Mouse (Mus musculus) liver, adult 2 months (tissue): ENCODE data around the gene Tmem216.

Experiments used
- CTCF ChIP-seq: fragments of 200-500 bp; IDR thresholded peaks from 2 replicates; pipeline ENCODE4 v1.5.1; 2011; ENCODE audit warnings: low read depth, low read length, control low read depth
- POLR2A ChIP-seq: fragments of 200-500 bp; IDR thresholded peaks from 2 replicates; pipeline ENCODE4 v1.6.1; 2011; ENCODE audit warnings: low read length, control low read depth; ENCODE audit not compliant: insufficient read depth; ENCODE audit errors: extremely low read depth

- TF ChIP-seq CTCF, result no peak
- no peak for TF ChIP-seq POLR2A
These were observed 34.3 kb upstream of the Tmem216 start for GRCm38 (mm10) chr19:10590301-10590700.
